Mouse (Mus musculus) testis, adult 2 months (tissue): ENCODE data around the gene Nkx2-2. TPM values are rescaled to one million over a fixed set of nuclear protein-coding genes. Genes with fewer than 3 reads are reported as not detected.
"Not testable (repeated sequence)": the region's sequence is repeated elsewhere in the genome, so short reads cannot be mapped to it uniquely, and the experiment has no call there.

Source experiments
- H3K27ac ChIP-seq: fragments of 200-500 bp; 2 replicates; pipeline ENCODE4 v1.5.1; 2012; ENCODE audit warnings: low read depth, low read length; ENCODE audit not compliant: control insufficient read depth, insufficient read depth
- H3K27me3 ChIP-seq: fragments of 200-500 bp; 2 replicates; pipeline ENCODE4 v1.6.1; 2012; ENCODE audit warnings: mild to moderate bottlenecking, low read length, moderate library complexity; ENCODE audit not compliant: control insufficient read depth, insufficient read depth
- H3K36me3 ChIP-seq: fragments of 200-500 bp; 2 replicates; pipeline ENCODE4 v1.6.1; 2012; ENCODE audit warnings: mild to moderate bottlenecking, low read length; ENCODE audit not compliant: control insufficient read depth, insufficient read depth
- H3K4me1 ChIP-seq: fragments of 200-500 bp; 2 replicates; pipeline ENCODE4 v1.6.1; 2012; ENCODE audit warnings: low read length; ENCODE audit not compliant: control insufficient read depth, insufficient read depth
- H3K4me3 ChIP-seq: fragments of 200-500 bp; 2 replicates; pipeline ENCODE4 v1.5.1; 2012; ENCODE audit warnings: low read depth, mild to moderate bottlenecking, low read length, moderate library complexity, mixed read lengths; ENCODE audit not compliant: control insufficient read depth
- CTCF ChIP-seq: fragments of 200-500 bp; IDR thresholded peaks from 2 replicates; pipeline ENCODE4 v1.5.1; 2012; ENCODE audit warnings: low read depth, mild to moderate bottlenecking, inconsistent platforms, low read length, moderate library complexity; ENCODE audit not compliant: control insufficient read depth, insufficient read depth, insufficient replicate concordance
- POLR2A ChIP-seq: fragments of 200-500 bp; IDR thresholded peaks from 2 replicates; pipeline ENCODE4 v1.6.1; 2012; ENCODE audit warnings: low read depth, mild to moderate bottlenecking, inconsistent platforms, low read length, moderate library complexity; ENCODE audit not compliant: control insufficient read depth
- polyA plus RNA-seq: library from polyadenylated mRNA; depleted of rRNA; stranded (reverse); fragments of >200 nt; gene quantifications from 2 replicates; pipeline ENCODE4 v1.2.3, GENCODE M21; 2012

The Nkx2-2 gene
- polyA plus RNA-seq, 1 experiment: not detected

GRCm38 (mm10) chr2:147180649-147181303, 13.3 kb downstream of the Nkx2-2 start:
- Histone ChIP-seq H3K27ac (no peak overlapping the region), H3K27me3 (peaks cover 8% of the 10 kb centered on the region), H3K4me1 (peaks cover 15% of the 10 kb centered on the region), H3K36me3 (no peaks in the 10 kb centered on the region), H3K4me3 (no peak overlapping the region)
- TF ChIP-seq CTCF (no peak), POLR2A (no peak)

GRCm38 (mm10) chr2:147178091-147179059, 15.7 kb downstream of the Nkx2-2 start:
- no peak overlapping the region for H3K27ac ChIP-seq

GRCm38 (mm10) chr2:147177672-147178071, 16.4 kb downstream of the Nkx2-2 start:
- Histone ChIP-seq H3K27me3 (peaks cover 3% of the 10 kb centered on the region; the same call in 1 of the 2 replicates), H3K4me3 (peak overlapping the region; percentile 78; the same call in 1 of the 2 replicates), H3K27ac (no peak overlapping the region), H3K4me1 (peaks cover 10% of the 10 kb centered on the region), H3K36me3 (no peaks in the 10 kb centered on the region)
- TF ChIP-seq POLR2A (no peak), CTCF (peak; percentile 80; the same call in 1 of the 2 replicates)

More at GRCm38 (mm10) chr2:147178091-147179059, 15.7 kb downstream of the Nkx2-2 start:
- Histone ChIP-seq H3K4me3 (peak overlapping the region; percentile 78), H3K27me3 (peaks cover 5% of the 10 kb centered on the region; the same call in 1 of the 2 replicates), H3K4me1 (peaks cover 10% of the 10 kb centered on the region), H3K36me3 (no peaks in the 10 kb centered on the region)
- TF ChIP-seq POLR2A (no peak), CTCF (peak; percentile 80)

GRCm38 (mm10) chr2:147175296-147175695, 18.7 kb downstream of the Nkx2-2 start:
- H3K27ac ChIP-seq: no peak overlapping the region
- H3K27me3 ChIP-seq: no peaks in the 10 kb centered on the region

GRCm38 (mm10) chr2:147173751-147174150, 20.3 kb downstream of the Nkx2-2 start:
- TF ChIP-seq POLR2A: no peak
- no peak for TF ChIP-seq CTCF

More at GRCm38 (mm10) chr2:147175296-147175695, 18.7 kb downstream of the Nkx2-2 start:
- TF ChIP-seq POLR2A: no peak
- TF ChIP-seq CTCF: no peak
- H3K4me3 ChIP-seq: no peak overlapping the region
- H3K36me3 ChIP-seq: no peaks in the 10 kb centered on the region
- peaks cover 10% of the 10 kb centered on the region for H3K4me1 ChIP-seq

GRCm38 (mm10) chr2:147170538-147170937, 23.5 kb downstream of the Nkx2-2 start:
- H3K27ac ChIP-seq, H3K27me3 ChIP-seq, H3K4me1 ChIP-seq, H3K36me3 ChIP-seq: not testable (repeated sequence)
- H3K4me3 ChIP-seq: peak overlapping the region; percentile 25; the same call in 1 of the 2 replicates

More at GRCm38 (mm10) chr2:147173751-147174150, 20.3 kb downstream of the Nkx2-2 start:
- Histone ChIP-seq H3K4me3 (no peak overlapping the region), H3K27ac (no peak overlapping the region), H3K36me3 (no peaks in the 10 kb centered on the region), H3K27me3 (no peaks in the 10 kb centered on the region), H3K4me1 (peaks cover 8% of the 10 kb centered on the region)

- TF ChIP-seq POLR2A (no peak), CTCF (no peak)
- Histone ChIP-seq H3K4me1 (no peaks in the 10 kb centered on the region), H3K36me3 (no peaks in the 10 kb centered on the region), H3K4me3 (no peak overlapping the region), H3K27me3 (no peaks in the 10 kb centered on the region), H3K27ac (no peak overlapping the region)
These were observed 28.2 kb downstream of the Nkx2-2 start for GRCm38 (mm10) chr2:147165863-147166262.
